Mouse (Mus musculus) CH12.LX (cell line): ENCODE data around the gene Ccpg1. TPM values are rescaled to one million over a fixed set of nuclear protein-coding genes. Genes with fewer than 3 reads are reported as not detected.

ENCODE experiments used
- DNase-seq: peaks from one replicate; pipeline ENCODE4 v3.0.0-alpha.2; 2013; ENCODE audit errors: extremely low read depth
- H3K27ac ChIP-seq: 2 replicates; pipeline ENCODE4 v1.5.1; 2012; ENCODE audit warnings: low read depth, mild to moderate bottlenecking, control low read depth, moderate library complexity; ENCODE audit not compliant: insufficient read depth
- H3K27me3 ChIP-seq: replicated peaks from 2 replicates; pipeline ENCODE3; 2012; ENCODE audit warnings: inconsistent platforms
- H3K36me3 ChIP-seq, 2 experiments: replicated peaks in 1 of 2; 2 replicates each; pipeline versions ENCODE3 to v1.6.1; 2012; ENCODE audit warnings: inconsistent platforms in 1 of 2, low read length in 1 of 2, mild to moderate bottlenecking in 1 of 2, mixed read lengths in 1 of 2, moderate library complexity in 1 of 2; ENCODE audit not compliant: control insufficient read depth in 1 of 2, insufficient read depth in 1 of 2
- H3K4me1 ChIP-seq, 2 experiments: 2 replicates each; pipeline ENCODE4 v1.6.1; 2012; ENCODE audit warnings: inconsistent platforms in 1 of 2, moderate library complexity in 1 of 2; ENCODE audit not compliant: insufficient read depth in 2 of 2, control insufficient read depth in 1 of 2
- H3K4me2 ChIP-seq: 2 replicates; pipeline ENCODE4 v1.6.1; 2012; ENCODE audit warnings: low read depth, mild to moderate bottlenecking, control low read depth; ENCODE audit not compliant: poor library complexity, insufficient read depth, severe bottlenecking
- H3K4me3 ChIP-seq, 3 experiments: fragments of 150-350 bp in 1 of 3; sonication (generic) in 1 of 3; replicated peaks in 1 of 3; 2 replicates each; pipeline versions ENCODE3 to v1.5.1; 2011 to 2012; ENCODE audit warnings: low read depth in 2 of 3, low read length in 2 of 3, mild to moderate bottlenecking in 2 of 3, moderate library complexity in 2 of 3, control low read depth in 1 of 3, improper control_type of control experiment in 1 of 3, inconsistent platforms in 1 of 3, mixed read lengths in 1 of 3; ENCODE audit not compliant: poor library complexity in 1 of 3
- H3K79me2 ChIP-seq: replicated peaks from 2 replicates; pipeline ENCODE4 v1.6.1; 2012; ENCODE audit warnings: mild to moderate bottlenecking, moderate library complexity; ENCODE audit not compliant: control insufficient read depth, poor library complexity, insufficient read depth, severe bottlenecking; ENCODE audit errors: extremely low read depth
- H3K9ac ChIP-seq: 2 replicates; pipeline ENCODE4 v1.6.1; 2012; ENCODE audit warnings: low read depth, mild to moderate bottlenecking, control low read depth, moderate library complexity; ENCODE audit not compliant: insufficient read depth
- H3K9me3 ChIP-seq: replicated peaks from 2 replicates; pipeline ENCODE3; 2012; ENCODE audit warnings: low read length, inconsistent platforms, mixed read lengths
- BHLHE40 ChIP-seq: IDR thresholded peaks from 2 replicates; pipeline ENCODE4 v1.6.1; 2011; ENCODE audit warnings: mild to moderate bottlenecking, low read depth, low read length, improper control_type of control experiment
- CHD1 ChIP-seq: IDR thresholded peaks from 2 replicates; pipeline ENCODE4 v1.6.1; 2012; ENCODE audit warnings: low read depth, low read length, improper control_type of control experiment, inconsistent platforms
- CHD2 ChIP-seq: IDR thresholded peaks from 2 replicates; pipeline ENCODE4 v1.6.1; 2011; ENCODE audit warnings: low read length, improper control_type of control experiment
- E2F4 ChIP-seq: IDR thresholded peaks from 2 replicates; pipeline ENCODE4 v1.6.1; 2011; ENCODE audit warnings: low read depth, low read length, improper control_type of control experiment; ENCODE audit not compliant: insufficient replicate concordance
- ELF1 ChIP-seq: IDR thresholded peaks from 2 replicates; pipeline ENCODE4 v1.6.1; 2014; ENCODE audit warnings: low read depth, mild to moderate bottlenecking, inconsistent platforms, low read length, improper control_type of control experiment
- EP300 ChIP-seq: IDR thresholded peaks from 2 replicates; pipeline ENCODE4 v1.6.1; 2011; ENCODE audit warnings: low read length, improper control_type of control experiment
- ETS1 ChIP-seq: conservative IDR thresholded peaks from 2 replicates; pipeline ENCODE4 v1.6.1; 2012; ENCODE audit warnings: low read depth, mild to moderate bottlenecking, inconsistent platforms, low read length, improper control_type of control experiment, moderate library complexity
- GABPA ChIP-seq: IDR thresholded peaks from 2 replicates; pipeline ENCODE4 v1.6.1; 2012; ENCODE audit warnings: low read depth, low read length, improper control_type of control experiment, inconsistent platforms; ENCODE audit not compliant: insufficient replicate concordance
- HCFC1 ChIP-seq: IDR thresholded peaks from 2 replicates; pipeline ENCODE4 v1.6.1; 2012; ENCODE audit warnings: low read depth, mild to moderate bottlenecking, inconsistent platforms, low read length, improper control_type of control experiment
- IRF4 ChIP-seq: IDR thresholded peaks from 2 replicates; pipeline ENCODE4 v1.6.1; 2014; ENCODE audit warnings: low read depth, mild to moderate bottlenecking, inconsistent platforms, low read length, improper control_type of control experiment
- JUN ChIP-seq: IDR thresholded peaks from 2 replicates; pipeline ENCODE4 v1.6.1; 2011; ENCODE audit warnings: low read depth, mild to moderate bottlenecking, low read length, improper control_type of control experiment, moderate library complexity; ENCODE audit not compliant: insufficient read depth
- JUND ChIP-seq: conservative IDR thresholded peaks from 2 replicates; pipeline ENCODE4 v1.6.1; 2011; ENCODE audit warnings: low read depth, low read length, improper control_type of control experiment
- MAFK ChIP-seq: IDR thresholded peaks from 2 replicates; pipeline ENCODE4 v1.6.1; 2011; ENCODE audit warnings: low read length, improper control_type of control experiment; ENCODE audit not compliant: insufficient replicate concordance
- MAX ChIP-seq: IDR thresholded peaks from 2 replicates; pipeline ENCODE4 v1.6.1; 2011; ENCODE audit warnings: low read length, improper control_type of control experiment
- MEF2A ChIP-seq: IDR thresholded peaks from 2 replicates; pipeline ENCODE4 v1.6.1; 2014; ENCODE audit warnings: low read depth, mild to moderate bottlenecking, inconsistent platforms, low read length, improper control_type of control experiment, borderline replicate concordance
- MXI1 ChIP-seq: IDR thresholded peaks from 2 replicates; pipeline ENCODE4 v1.6.1; 2011; ENCODE audit warnings: mild to moderate bottlenecking, low read depth, low read length, improper control_type of control experiment
- MYC ChIP-seq: IDR thresholded peaks from 2 replicates; pipeline ENCODE4 v1.6.1; 2011; ENCODE audit warnings: low read depth, mild to moderate bottlenecking, improper control_type of control experiment, low read length
- NELFE ChIP-seq: IDR thresholded peaks from 2 replicates; pipeline ENCODE4 v1.6.1; 2011; ENCODE audit warnings: low read depth, low read length, improper control_type of control experiment
- NRF1 ChIP-seq: IDR thresholded peaks from 2 replicates; pipeline ENCODE4 v1.6.1; 2014; ENCODE audit warnings: low read depth, mild to moderate bottlenecking, inconsistent platforms, low read length, improper control_type of control experiment, moderate library complexity
- PAX5 ChIP-seq: IDR thresholded peaks from 2 replicates; pipeline ENCODE4 v1.6.1; 2012; ENCODE audit warnings: low read length, inconsistent platforms, mixed read lengths
- POLR2A ChIP-seq: IDR thresholded peaks from 2 replicates; pipeline ENCODE4 v1.6.1; 2011; ENCODE audit warnings: low read depth, mild to moderate bottlenecking, improper control_type of control experiment, low read length
- POLR2AphosphoS2 ChIP-seq: IDR thresholded peaks from 2 replicates; pipeline ENCODE4 v1.6.1; 2011; ENCODE audit warnings: low read depth, low read length, improper control_type of control experiment
- RCOR1 ChIP-seq: conservative IDR thresholded peaks from 2 replicates; pipeline ENCODE4 v1.6.1; 2012; ENCODE audit warnings: low read depth, mild to moderate bottlenecking, inconsistent platforms, low read length, improper control_type of control experiment
- SIN3A ChIP-seq: IDR thresholded peaks from 2 replicates; pipeline ENCODE4 v1.6.1; 2012; ENCODE audit warnings: low read length, improper control_type of control experiment, inconsistent platforms
- SMC3 ChIP-seq: IDR thresholded peaks from 2 replicates; pipeline ENCODE4 v1.6.1; 2011; ENCODE audit warnings: low read depth, low read length, improper control_type of control experiment
- TBP ChIP-seq: conservative IDR thresholded peaks from 2 replicates; pipeline ENCODE4 v1.6.1; 2011; ENCODE audit warnings: low read depth, low read length, improper control_type of control experiment
- TCF12 ChIP-seq: IDR thresholded peaks from 2 replicates; pipeline ENCODE4 v1.6.1; 2014; ENCODE audit warnings: low read depth, mild to moderate bottlenecking, inconsistent platforms, low read length, improper control_type of control experiment
- UBTF ChIP-seq: IDR thresholded peaks from 2 replicates; pipeline ENCODE4 v1.6.1; 2012; ENCODE audit warnings: low read depth, mild to moderate bottlenecking, inconsistent platforms, low read length, improper control_type of control experiment, moderate library complexity
- USF2 ChIP-seq: conservative IDR thresholded peaks from 2 replicates; pipeline ENCODE4 v1.6.1; 2011; ENCODE audit warnings: low read depth, low read length, improper control_type of control experiment
- ZC3H11A ChIP-seq: IDR thresholded peaks from 2 replicates; pipeline ENCODE4 v1.6.1; 2012; ENCODE audit warnings: low read depth, mild to moderate bottlenecking, inconsistent platforms, low read length, improper control_type of control experiment
- ZKSCAN1 ChIP-seq: IDR thresholded peaks from 2 replicates; pipeline ENCODE4 v1.6.1; 2012; ENCODE audit warnings: low read depth, inconsistent platforms, low read length, improper control_type of control experiment, borderline replicate concordance
- ZMIZ1 ChIP-seq: IDR thresholded peaks from 2 replicates; pipeline ENCODE4 v1.6.1; 2012; ENCODE audit warnings: low read depth, mild to moderate bottlenecking, inconsistent platforms, low read length, improper control_type of control experiment
- ZNF384 ChIP-seq: IDR thresholded peaks from 2 replicates; pipeline ENCODE4 v1.6.1; 2012; ENCODE audit warnings: low read depth, low read length, improper control_type of control experiment, inconsistent platforms
- dilution Hi-C: fragments of 300-500 bp; cut with MboI; formaldehyde crosslinking; loops from 2 replicates; pipeline ENCODE4 v1.14.3; 2020; ENCODE audit warnings: low sequenced_read_pairs; ENCODE audit not compliant: extremely low pct_unique_long_range_greater_than_20kb, extremely low pct_ligation_motif_present
- in situ Hi-C: fragments of 300-500 bp; cut with MboI; formaldehyde crosslinking; loops from 3 replicates; pipeline ENCODE4 v1.14.3; 2019; ENCODE audit warnings: low sequenced_read_pairs, low pct_ligation_motif_present, low pct_unique_long_range_greater_than_20kb, mixed read lengths
- polyA plus RNA-seq: library from polyadenylated mRNA; unstranded; fragments of >175 nt; gene quantifications from 2 replicates; pipeline ENCODE4 v1.2.1, GENCODE M21; 2012; ENCODE audit warnings: low read depth; ENCODE audit not compliant: insufficient read length
- total RNA-seq, 2 experiments: library from RNA; depleted of rRNA; stranded (reverse); fragments of 300-350 nt in 1 of 2; fragments of >200 nt in 1 of 2; gene quantifications; 2 replicates each; pipeline ENCODE4 v1.2.3; 2012 to 2014

The Ccpg1 gene
- total and polyA plus RNA-seq, 3 experiments, result 5.2 to 18.3 (median 6.2) TPM

DNA sequence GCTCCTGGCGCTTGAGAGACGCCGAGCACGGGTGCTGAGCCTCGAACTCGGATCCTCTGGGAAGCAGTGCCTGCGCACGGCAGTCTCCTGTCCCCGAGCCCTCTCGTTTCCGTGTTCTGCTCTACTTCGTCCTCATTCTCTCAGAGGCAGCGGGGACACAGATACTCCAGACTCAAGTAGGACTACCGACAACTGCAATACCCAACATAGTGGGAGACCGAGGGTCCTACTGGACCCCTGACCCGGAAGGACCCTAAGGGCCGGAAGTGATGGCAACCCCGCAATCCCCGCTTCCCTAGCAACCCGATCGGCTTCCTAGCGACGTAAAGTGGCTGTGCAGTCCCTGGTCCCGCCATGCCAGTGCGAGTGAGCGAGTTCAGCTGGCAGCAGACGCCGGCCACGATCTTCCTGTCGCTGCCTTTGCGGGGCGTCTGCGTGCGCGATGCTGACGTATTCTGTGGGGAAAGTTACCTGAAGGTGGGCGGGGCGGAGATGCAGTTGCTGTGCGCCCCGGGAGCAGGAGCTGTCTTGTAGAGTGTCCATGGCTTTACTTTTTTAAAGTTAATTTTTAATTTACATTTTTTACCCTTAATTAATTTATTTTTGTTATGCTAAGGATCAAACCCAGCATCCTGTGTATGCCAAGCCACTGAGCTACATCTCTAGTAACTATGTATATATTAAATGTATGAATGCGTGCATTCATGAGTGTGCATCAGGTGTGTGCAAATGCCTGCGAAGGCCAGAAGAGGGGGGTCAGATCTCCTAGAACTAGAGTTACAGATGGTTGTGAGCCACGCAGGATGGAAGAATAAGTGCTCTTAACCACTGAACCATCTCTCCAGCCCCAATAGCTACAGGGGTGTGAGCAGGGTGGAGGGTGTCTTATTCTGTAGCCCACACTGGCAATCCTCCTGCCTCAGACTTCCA lies 26.4 kb upstream of the Ccpg1 start, which contains the start of the genes Dyx1c1 and Gm44503:
Dyx1c1 (plus strand) TSS at position 265 of the 930 bp plus-strand sequence.
Gm44503 (plus strand) TSS at position 332 of the 930 bp plus-strand sequence.
- H3K27me3 ChIP-seq, result no peaks in the 10 kb centered on the region

DNA sequence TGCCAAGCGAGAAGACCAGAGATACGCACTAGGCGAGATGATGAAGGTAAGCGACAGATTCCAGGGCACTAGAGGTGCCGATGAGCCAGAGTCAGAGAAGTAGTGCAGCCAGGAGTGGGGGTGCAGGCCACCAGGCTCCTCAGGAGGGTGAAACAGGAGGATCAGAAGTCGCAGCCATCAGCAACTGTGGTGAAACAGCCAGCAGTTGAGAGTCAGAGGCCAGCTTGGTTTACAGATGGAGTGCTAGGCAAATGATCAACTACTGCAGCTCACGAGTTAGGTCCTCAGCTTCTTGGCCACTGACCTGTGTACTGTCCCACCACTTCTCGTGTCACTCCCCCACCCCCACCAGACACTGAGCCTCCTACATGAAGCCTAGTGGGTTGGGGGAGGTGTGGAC lies 23.9 kb upstream of the Ccpg1 start:
- peak overlapping the region; percentile 40; the same call in 1 of the 2 replicates for H3K27ac ChIP-seq
- dilution Hi-C loops, result no loop called here
- TF ChIP-seq BHLHE40, result 0 out of 2 replicates have a peak, but pooled peaks have one; percentile 4
- TF ChIP-seq TBP, result no peak
- TF ChIP-seq RCOR1, result no peak
- TF ChIP-seq, all 38 proteins: peak for 1
- in situ Hi-C loops, result no loop called here
- Histone ChIP-seq H3K4me3 (peak overlapping the region; percentile 21 to 54 (median 52)), H3K9me3 (no peaks in the 10 kb centered on the region), H3K4me1 (peaks cover 18 to 35% of the 10 kb centered on the region in 2 experiments), H3K9ac (peak overlapping the region; percentile 14), H3K79me2 (no peaks in the 10 kb centered on the region), H3K36me3 (peaks cover 0 to 17% of the 10 kb centered on the region in 2 experiments), H3K4me2 (peak overlapping the region; percentile 65), H3K27me3 (no peaks in the 10 kb centered on the region)
- DNase-seq, result no peak

More for the DNA sequence above, 26.4 kb upstream of the Ccpg1 start, which contains the start of the genes Dyx1c1 and Gm44503:
- DNase-seq, result peak; percentile 63
- in situ Hi-C loops (no loop called here), dilution Hi-C loops (no loop called here)
- H3K4me1 ChIP-seq, result peaks cover 18 to 28% of the 10 kb centered on the region in 2 experiments
- H3K4me3 ChIP-seq, result peak within 1 kb of the TSS; percentile 54 to 74 (median 57)
- H3K4me2 ChIP-seq, result no peak within 1 kb of the TSS; the same call in 1 of the 2 replicates
- H3K9ac ChIP-seq, result no peak within 1 kb of the TSS
- H3K36me3 ChIP-seq, result no peaks in the 10 kb centered on the region
- no peak within 1 kb of the TSS for H3K27ac ChIP-seq
- no peaks in the 10 kb centered on the region for H3K9me3 ChIP-seq
- H3K79me2 ChIP-seq, result no peaks in the 10 kb centered on the region
- TF ChIP-seq POLR2A, result 0 out of 2 replicates have a peak, but pooled peaks have one; percentile 34
- no peak for TF ChIP-seq NELFE
- no peak for TF ChIP-seq JUN
- TF ChIP-seq E2F4, result no peak
- TF ChIP-seq JUND, result no peak
- no peak for TF ChIP-seq ZKSCAN1
- no peak for TF ChIP-seq TCF12
- no peak for TF ChIP-seq ZC3H11A
- TF ChIP-seq CHD1, result no peak
- no peak for TF ChIP-seq EP300
- no peak for TF ChIP-seq TBP
- TF ChIP-seq POLR2AphosphoS2, result no peak
- no peak for TF ChIP-seq USF2
- TF ChIP-seq HCFC1, result peak; percentile 70
- TF ChIP-seq RCOR1, result no peak
- no peak for TF ChIP-seq NRF1
- peak; percentile 67 for TF ChIP-seq SIN3A
- TF ChIP-seq IRF4, result no peak
- peak; percentile 82 for TF ChIP-seq ELF1
- TF ChIP-seq MAX, result no peak
- TF ChIP-seq PAX5, result no peak
- TF ChIP-seq GABPA, result no peak
- TF ChIP-seq CHD2, result no peak; the same call in 1 of the 2 replicates
- no peak for TF ChIP-seq SMC3
- TF ChIP-seq ZMIZ1, result no peak
- TF ChIP-seq ETS1, result no peak
- no peak for TF ChIP-seq MYC
- no peak for TF ChIP-seq BHLHE40
- no peak for TF ChIP-seq UBTF
- TF ChIP-seq MAFK, result no peak
- TF ChIP-seq ZNF384, result no peak
- 0 out of 2 replicates have a peak, but pooled peaks have one; percentile 34 for TF ChIP-seq MEF2A
- TF ChIP-seq MXI1, result peak; percentile 69; the same call in 1 of the 2 replicates
